ENCODE assay signal across 8 mouse cellular contexts in genomic region chr17:29963730-29964259, GRCm38 (mm10). TPM values are rescaled to one million over a fixed set of nuclear protein-coding genes. Genes with fewer than 3 reads are reported as not detected.
A peak's percentile ranks its signal among the peaks of the same experiment; 100 is the strongest.
DNase-seq lines count a peak whose midpoint lies in the region; ATAC-seq lines count a peak whose summit lies in the region.

No protein-coding gene starts in this region.

- peak; percentile 77 for ATAC-seq in kidney, embryonic 16.5 days (ENCODE audit: low FRiP score, low TSS enrichment)
- peak; percentile 46 to 53; a peak in 2 of 4 replicates for ATAC-seq in hematopoietic stem cell, adult 5-6 weeks (replicated peaks in 1 of 2; ENCODE audit: insufficient read depth in 1 of 2, low FRiP score in 2 of 2, low TSS enrichment in 1 of 2, low read depth in 1 of 2, poor library complexity in 2 of 2, severe bottlenecking in 2 of 2)
- ATAC-seq in liver, embryonic 15.5 days (ENCODE audit: insufficient read depth) = no peak
- peak; percentile 51 for ATAC-seq in stomach, embryonic 16.5 days (ENCODE audit: insufficient read depth, low FRiP score)

- H3K36me3 ChIP-seq in kidney, embryonic 16.5 days (ENCODE audit: insufficient read depth, low read length) = no peaks in the 10 kb centered on the region
- no peaks in the 10 kb centered on the region for H3K36me3 ChIP-seq in liver, embryonic 15.5 days (replicated peaks)
- H3K36me3 ChIP-seq in stomach, embryonic 16.5 days (ENCODE audit: control insufficient read depth, insufficient read depth, low read length) = no peaks in the 10 kb centered on the region

- H3K27ac ChIP-seq in kidney, embryonic 16.5 days (ENCODE audit: low read length) = no peak overlapping the region; the same call in 1 of the 2 replicates
- H3K27ac ChIP-seq in liver, embryonic 15.5 days (replicated peaks) = no peak overlapping the region
- H3K27ac ChIP-seq in stomach, embryonic 16.5 days (ENCODE audit: low read length) = no peak overlapping the region

- H3K4me2 ChIP-seq in kidney, embryonic 16.5 days (replicated peaks; ENCODE audit: low read depth, low read length) = peak overlapping the region; percentile 37
- peak overlapping the region; percentile 43 for H3K4me2 ChIP-seq in liver, embryonic 15.5 days
- peak overlapping the region; percentile 34 for H3K4me2 ChIP-seq in stomach, embryonic 16.5 days (ENCODE audit: low read depth, low read length)

- peak overlapping the region; percentile 3 for H3K9ac ChIP-seq in kidney, embryonic 16.5 days (replicated peaks; ENCODE audit: low read length)
- H3K9ac ChIP-seq in liver, embryonic 15.5 days = no peak overlapping the region; the same call in 1 of the 2 replicates
- H3K9ac ChIP-seq in stomach, embryonic 16.5 days (ENCODE audit: low read length) = no peak overlapping the region

- WGBS in kidney, embryonic 16.5 days = 3% methylated on average over 11 of the region's 11 CpGs
- WGBS in liver, embryonic 15.5 days (ENCODE audit: insufficient replicate concordance) = 5% methylated on average over 11 of the region's 11 CpGs
- 8% methylated on average over 11 of the region's 11 CpGs for WGBS in stomach, embryonic 16.5 days

- peak overlapping the region; percentile 5; the same call in 1 of the 2 replicates for H3K4me3 ChIP-seq in kidney, embryonic 16.5 days (ENCODE audit: low read length)
- no peak overlapping the region; the same call in 1 of the 2 replicates for H3K4me3 ChIP-seq in liver, embryonic 15.5 days (replicated peaks)
- H3K4me3 ChIP-seq in stomach, embryonic 16.5 days (replicated peaks; ENCODE audit: low read length) = peak overlapping the region; percentile 1; the same call in 1 of the 2 replicates

- peaks cover 23% of the 10 kb centered on the region for H3K4me1 ChIP-seq in kidney, embryonic 16.5 days (ENCODE audit: insufficient read depth, low read length)
- peaks cover 7% of the 10 kb centered on the region; the same call in 1 of the 2 replicates for H3K4me1 ChIP-seq in liver, embryonic 15.5 days (replicated peaks)
- no peaks in the 10 kb centered on the region for H3K4me1 ChIP-seq in stomach, embryonic 16.5 days (ENCODE audit: control insufficient read depth, insufficient read depth, low read length)

- peaks cover 14% of the 10 kb centered on the region for H3K27me3 ChIP-seq in kidney, embryonic 16.5 days (ENCODE audit: insufficient read depth, low read length)
- peaks cover 35% of the 10 kb centered on the region for H3K27me3 ChIP-seq in liver, embryonic 15.5 days
- no peaks in the 10 kb centered on the region for H3K27me3 ChIP-seq in stomach, embryonic 16.5 days (ENCODE audit: control insufficient read depth, insufficient read depth, low read length)

- no peak for DNase-seq in kidney, adult 9 months
- peak; percentile 25 for DNase-seq in adrenal gland, adult 8-10 months
- no peak for DNase-seq in cerebellum, postnatal 14 days
- no peak for DNase-seq in layer of hippocampus, postnatal 10 days (ENCODE audit: low spot score in 2 of 2)

- no peaks in the 10 kb centered on the region for H3K9me3 ChIP-seq in kidney, embryonic 16.5 days (ENCODE audit: low read length)
- no peaks in the 10 kb centered on the region for H3K9me3 ChIP-seq in liver, embryonic 15.5 days (replicated peaks)
- no peaks in the 10 kb centered on the region; the same call in 1 of the 2 replicates for H3K9me3 ChIP-seq in stomach, embryonic 16.5 days (replicated peaks; ENCODE audit: control insufficient read depth, low read length)

RNA-seq across cellular contexts. Expression of gene Mdga1, which starts 6.1 kb away (rescaled TPM):
- 1.9 and 2.4 TPM in 2 replicates for polyA plus RNA-seq in kidney, embryonic 16.5 days (2015; fragmentation: Nextera tagmentation; extraction: Ambion mirVana)
- total RNA-seq in adrenal gland, adult 8-10 months (2022) = 1 to 10 TPM in 1 of 4 experiments, under 1 TPM in 3; 0.21 to 2.2 (median 0.66) TPM
- 26.6 and 32.5 TPM in 2 replicates for total RNA-seq in hematopoietic stem cell, adult 5-6 weeks (2017)
- polyA plus RNA-seq in liver, embryonic 15.5 days (2015; fragmentation: Nextera tagmentation; extraction: Ambion mirVana) = 1.1 and 2.4 TPM in 2 replicates
- 2.9 and 3.5 TPM in 2 replicates for polyA plus RNA-seq in stomach, embryonic 16.5 days (2015; fragmentation: Nextera tagmentation; extraction: Ambion mirVana)
- 10 to 100 TPM; 69.8 to 76.6 TPM for total RNA-seq in layer of hippocampus, postnatal 10 days (2021)

RNA-seq across cellular contexts. Expression of gene Zfand3, which starts 40.7 kb away (rescaled TPM):
- polyA plus RNA-seq in kidney, embryonic 16.5 days (2015; fragmentation: Nextera tagmentation; extraction: Ambion mirVana) = 62.0 and 64.9 TPM in 2 replicates
- total RNA-seq in adrenal gland, adult 8-10 months (2022) = 100 to 1,000 TPM; 150 to 175 (median 171) TPM
- total RNA-seq in hematopoietic stem cell, adult 5-6 weeks (2017) = 19.3 and 32.5 TPM in 2 replicates
- polyA plus RNA-seq in liver, embryonic 15.5 days (2015; fragmentation: Nextera tagmentation; extraction: Ambion mirVana) = 15.4 and 15.6 TPM in 2 replicates
- polyA plus RNA-seq in stomach, embryonic 16.5 days (2015; fragmentation: Nextera tagmentation; extraction: Ambion mirVana) = 34.2 and 40.3 TPM in 2 replicates
- total RNA-seq in layer of hippocampus, postnatal 10 days (2021) = 100 to 1,000 TPM in 1 of 2 experiments, 10 to 100 TPM in 1; 91.3 to 106 TPM
